Mouse (Mus musculus) liver, embryonic 14.5 days (tissue): Measurements from ENCODE around the gene Plg. TPM values are rescaled to one million over a fixed set of nuclear protein-coding genes. Genes with fewer than 3 reads are reported as not detected.
A peak's percentile ranks its signal among the peaks of the same experiment; 100 is the strongest.

Source experiments
- ATAC-seq: fragments of 200-750 bp; cut with Nextera tagmentation; 2 replicates; pipeline ENCODE4 v1.8.0; 2017; ENCODE audit warnings: moderate number of reproducible peaks, mild to moderate bottlenecking, moderate library complexity; ENCODE audit not compliant: insufficient read depth
- DNase-seq, 3 experiments: peaks; one replicate each; pipeline ENCODE4 v3.0.0-alpha.2; 2012 to 2013; ENCODE audit warnings: low read depth in 3 of 3, low spot score in 3 of 3
- H3K27ac ChIP-seq: fragments of 300-500 bp; sonication (generic); 2 replicates; pipeline ENCODE4 v1.5.1; 2014; ENCODE audit warnings: moderate library complexity, mild to moderate bottlenecking, control low read depth, inconsistent platforms
- H3K27me3 ChIP-seq: fragments of 300-500 bp; sonication (generic); 2 replicates; pipeline ENCODE4 v1.6.1; 2014; ENCODE audit warnings: mild to moderate bottlenecking, low read length, moderate library complexity; ENCODE audit not compliant: control insufficient read depth, insufficient read depth
- H3K36me3 ChIP-seq: fragments of 300-500 bp; sonication (generic); replicated peaks from 2 replicates; pipeline ENCODE4 v1.6.1; 2014; ENCODE audit warnings: low read depth; ENCODE audit not compliant: control insufficient read depth, insufficient read depth
- H3K4me1 ChIP-seq, 2 experiments: fragments of 200-500 bp in 1 of 2; fragments of 300-500 bp in 1 of 2; sonication (generic) in 1 of 2; replicated peaks; 2 replicates each; pipeline ENCODE4 v1.6.1; 2012 to 2014; ENCODE audit warnings: antibody characterized with exemption in 1 of 2, inconsistent platforms in 1 of 2, low read length in 1 of 2; ENCODE audit not compliant: control insufficient read depth in 2 of 2, insufficient read depth in 2 of 2
- H3K4me2 ChIP-seq: fragments of 300-500 bp; sonication (generic); 2 replicates; pipeline ENCODE4 v1.6.1; 2014; ENCODE audit warnings: low read depth, mild to moderate bottlenecking, control low read depth, moderate library complexity
- H3K4me3 ChIP-seq, 2 experiments: fragments of 200-500 bp in 1 of 2; fragments of 300-500 bp in 1 of 2; sonication (generic) in 1 of 2; 2 replicates each; pipeline ENCODE4 v1.5.1; 2012 to 2014; ENCODE audit warnings: low read depth in 2 of 2, low read length in 2 of 2, mild to moderate bottlenecking in 2 of 2, control low read depth in 1 of 2, inconsistent platforms in 1 of 2, moderate library complexity in 1 of 2; ENCODE audit not compliant: insufficient read depth in 1 of 2
- H3K9ac ChIP-seq: fragments of 300-500 bp; sonication (generic); replicated peaks from 2 replicates; pipeline ENCODE4 v1.6.1; 2014; ENCODE audit warnings: mild to moderate bottlenecking, control low read depth, moderate library complexity
- H3K9me3 ChIP-seq: fragments of 300-500 bp; sonication (generic); 2 replicates; pipeline ENCODE4 v1.6.1; 2016; ENCODE audit warnings: low read length, mixed read lengths; ENCODE audit not compliant: control insufficient read depth
- CTCF ChIP-seq: IDR thresholded peaks from 2 replicates; pipeline ENCODE4 v1.5.1; 2016; ENCODE audit warnings: antibody characterized with exemption, low read depth, control low read depth
- EP300 ChIP-seq: IDR thresholded peaks from 2 replicates; pipeline ENCODE4 v1.6.1; 2016; ENCODE audit warnings: antibody characterized with exemption, low read depth
- WGBS: fragments of 180-500 bp; shearing (Covaris S2); extraction: QIAGEN DNeasy Blood & Tissue Kit; methylation state at CpG from one replicate; pipeline ENCODE4 v1.1.7; 2014; ENCODE audit not compliant: insufficient replicate concordance; 5-methylcytosine and 5-hydroxymethylcytosine counted together
- polyA plus RNA-seq, 2 experiments: library from polyadenylated mRNA; depleted of rRNA in 1 of 2; stranded (reverse) in 1 of 2; unstranded in 1 of 2; fragments of >200 nt; fragmentation: Nextera tagmentation in 1 of 2; extraction: Ambion mirVana in 1 of 2; gene quantifications; 2 replicates each; pipeline versions ENCODE4 v1.2.1 to v1.2.3; 2012 to 2014

The Plg gene
- polyA plus RNA-seq (2012; rRNA removed) = 164 and 200 TPM in 2 replicates
- polyA plus RNA-seq (2014; fragmentation: Nextera tagmentation; extraction: Ambion mirVana) = 202 and 224 TPM in 2 replicates

DNA sequence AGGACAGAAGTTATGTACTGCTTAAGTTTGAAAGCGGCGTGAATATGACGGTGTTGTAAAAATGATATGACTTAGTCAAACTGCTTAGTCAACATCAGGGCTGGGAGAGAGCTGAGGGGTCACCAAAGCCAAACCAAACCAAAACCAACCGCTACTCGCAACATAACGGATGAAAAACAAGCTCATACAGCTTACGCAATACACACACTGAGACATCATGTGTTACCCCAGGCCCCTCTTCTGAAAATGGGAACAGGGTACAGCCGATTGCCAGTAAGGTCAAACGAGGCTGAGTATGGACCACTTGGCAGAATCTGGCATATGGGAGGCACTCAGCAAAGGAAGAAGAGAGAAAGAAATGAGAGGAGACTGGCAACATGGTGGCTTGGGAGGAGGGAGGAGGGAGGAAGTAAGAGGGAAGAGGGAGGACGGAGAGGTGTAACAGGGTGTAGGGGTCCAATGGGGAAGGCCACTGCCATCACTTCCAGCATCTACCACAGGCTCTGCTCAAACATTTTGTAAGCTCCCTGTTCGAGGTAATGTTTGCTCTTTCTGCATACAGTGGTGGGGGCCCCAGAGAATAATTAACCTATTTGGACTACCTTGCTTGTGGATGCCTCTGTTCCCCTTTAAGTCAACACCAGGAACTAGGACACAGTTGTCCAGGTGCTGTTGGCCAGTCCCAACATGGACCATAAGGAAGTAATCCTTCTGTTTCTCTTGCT, at the start of gene Plg:
Gene Plg (plus strand): TSS at position 628 of the 725 bp plus-strand sequence.
- H3K9me3 ChIP-seq = no peaks in the 10 kb centered on the region
- TF ChIP-seq EP300 (no peak), CTCF (no peak)
- H3K4me3 ChIP-seq = peak within 1 kb of the TSS; percentile 45 to 57
- peak within 1 kb of the TSS; percentile 28; the same call in 1 of the 2 replicates for H3K27ac ChIP-seq
- no peaks in the 10 kb centered on the region for H3K36me3 ChIP-seq
- DNase-seq = peak in 2 of 3 experiments; percentile 25 to 39
- 57% methylated on average over 11 of the region's 11 CpGs for WGBS
- ATAC-seq = peak; percentile 78
- H3K4me2 ChIP-seq = peak within 1 kb of the TSS; percentile 9; the same call in 1 of the 2 replicates
- H3K27me3 ChIP-seq = no peaks in the 10 kb centered on the region
- H3K9ac ChIP-seq = no peak within 1 kb of the TSS; the same call in 1 of the 2 replicates
- peaks cover 0 to 16% of the 10 kb centered on the region in 2 experiments; a peak in 2 of 4 replicates for H3K4me1 ChIP-seq

GRCm38 (mm10) chr17:12335115-12335514, 43.3 kb upstream of the Plg start:
- no peak overlapping the region for H3K9ac ChIP-seq
- no peaks in the 10 kb centered on the region for H3K9me3 ChIP-seq
- ATAC-seq = no peak
- WGBS = 53% methylated on average over 6 of the region's 6 CpGs
- DNase-seq = no peak
- no peaks in the 10 kb centered on the region for H3K27me3 ChIP-seq
- no peaks in the 10 kb centered on the region for H3K4me1 ChIP-seq
- H3K36me3 ChIP-seq = no peaks in the 10 kb centered on the region
- no peak overlapping the region for H3K4me3 ChIP-seq
- no peak overlapping the region for H3K4me2 ChIP-seq
- TF ChIP-seq CTCF = no peak
- TF ChIP-seq EP300 = no peak
- H3K27ac ChIP-seq = no peak overlapping the region

- no peaks in the 10 kb centered on the region for H3K4me1 ChIP-seq
- TF ChIP-seq EP300 (no peak), CTCF (no peak)
- no peak overlapping the region for H3K4me2 ChIP-seq
- H3K9ac ChIP-seq = no peak overlapping the region
- H3K27me3 ChIP-seq = no peaks in the 10 kb centered on the region
- DNase-seq (no peak), ATAC-seq (no peak)
- H3K4me3 ChIP-seq = no peak overlapping the region
- H3K36me3 ChIP-seq = no peaks in the 10 kb centered on the region
- 68% methylated on average over 19 of the region's 19 CpGs for WGBS
- H3K9me3 ChIP-seq = no peaks in the 10 kb centered on the region
- H3K27ac ChIP-seq = no peak overlapping the region
Measured at GRCm38 (mm10) chr17:12336073-12336868, 42.1 kb upstream of the Plg start.

- Histone ChIP-seq H3K4me1 (no peaks in the 10 kb centered on the region), H3K27ac (no peak overlapping the region), H3K36me3 (no peaks in the 10 kb centered on the region), H3K9ac (no peak overlapping the region), H3K27me3 (no peaks in the 10 kb centered on the region), H3K4me2 (no peak overlapping the region), H3K4me3 (no peak overlapping the region), H3K9me3 (no peaks in the 10 kb centered on the region)
- WGBS = 70% methylated on average over 4 of the region's 4 CpGs
- ATAC-seq (no peak), DNase-seq (no peak)
- TF ChIP-seq CTCF (no peak), EP300 (no peak)
Measured at GRCm38 (mm10) chr17:12337156-12337555, 41.3 kb upstream of the Plg start.

DNA sequence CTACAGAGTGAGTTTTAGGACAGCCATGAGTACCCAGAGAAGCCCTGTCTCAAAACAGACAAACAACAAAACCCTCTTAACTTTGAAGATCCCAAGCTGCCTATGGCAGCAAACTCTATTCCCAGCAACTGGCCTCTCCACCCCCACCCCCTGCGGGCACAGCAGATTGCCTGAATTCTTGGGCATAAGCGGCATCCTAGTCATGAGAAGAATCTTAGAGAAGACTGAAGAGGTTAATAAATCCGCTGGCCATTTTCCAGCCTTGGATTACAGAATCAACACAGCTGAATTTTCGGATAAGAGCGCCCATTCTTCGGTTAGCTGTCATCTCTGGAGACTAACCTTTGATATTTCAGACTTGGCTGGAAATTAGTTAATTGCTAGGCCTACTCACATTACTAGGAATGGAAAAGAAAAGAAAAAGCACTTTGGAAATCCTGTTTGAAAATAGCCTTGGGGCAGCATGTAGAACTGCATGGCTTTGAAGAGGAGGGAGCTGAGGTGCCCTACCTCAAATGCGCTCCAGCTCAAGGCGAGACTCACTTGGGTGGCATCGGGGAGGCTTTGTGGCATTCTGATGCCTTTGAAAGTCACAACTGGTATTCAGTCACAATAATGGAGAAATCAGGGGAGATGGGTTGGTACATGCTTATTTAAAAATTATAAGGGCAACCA, 34.6 kb upstream of the Plg start:
- ATAC-seq (no peak), DNase-seq (no peak)
- Histone ChIP-seq H3K27me3 (no peaks in the 10 kb centered on the region), H3K36me3 (no peaks in the 10 kb centered on the region), H3K4me3 (no peak overlapping the region), H3K4me2 (no peak overlapping the region), H3K4me1 (no peaks in the 10 kb centered on the region), H3K9ac (no peak overlapping the region), H3K27ac (no peak overlapping the region), H3K9me3 (no peaks in the 10 kb centered on the region)
- no peak for TF ChIP-seq EP300
- TF ChIP-seq CTCF = no peak
- 70% methylated on average over 9 of the region's 9 CpGs for WGBS
